8 mouse cellular contexts compared by ENCODE assay signal in the genomic region with DNA sequence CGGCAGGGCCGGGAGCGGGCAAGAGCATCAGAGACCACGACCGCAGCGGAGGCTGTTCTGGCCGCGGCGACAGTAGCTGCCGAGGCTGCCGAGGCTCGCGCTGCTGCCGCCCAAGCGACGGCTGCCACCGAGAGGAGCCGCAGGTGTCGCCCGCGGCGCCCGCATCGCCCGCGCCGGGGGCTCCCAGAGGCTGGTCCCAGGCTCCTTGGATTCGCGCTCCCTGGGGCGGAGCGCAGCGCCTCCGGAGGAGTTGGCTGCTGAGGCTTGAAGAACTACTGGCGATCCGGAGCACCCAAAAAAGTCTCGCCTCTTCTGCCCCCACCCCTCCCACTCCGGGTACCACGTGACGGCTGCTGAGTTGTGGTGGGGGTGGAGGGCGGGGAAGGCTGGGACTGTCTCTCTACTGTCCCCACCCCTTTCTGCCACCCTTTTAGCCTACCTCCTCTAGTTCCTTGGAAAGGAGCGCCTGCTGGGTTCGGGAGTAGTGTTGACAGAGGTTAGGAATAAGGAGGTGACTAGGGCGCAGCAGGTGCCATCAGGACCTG. TPM values are rescaled to one million over a fixed set of nuclear protein-coding genes. Genes with fewer than 3 reads are reported as not detected.
A peak's percentile ranks its signal among the peaks of the same experiment; 100 is the strongest.
DNase-seq lines count a peak whose midpoint lies in the region; ATAC-seq lines count a peak whose summit lies in the region.

No protein-coding gene starts in this region.

- H3K4me2 ChIP-seq in kidney, embryonic 16.5 days (replicated peaks; ENCODE audit: low read depth, low read length), result peak overlapping the region; percentile 93
- H3K4me2 ChIP-seq in liver, embryonic 11.5 days, result peak overlapping the region; percentile 81
- peak overlapping the region; percentile 75 for H3K4me2 ChIP-seq in neural tube, embryonic 14.5 days (ENCODE audit: low read depth, low read length)

- H3K9me3 ChIP-seq in kidney, embryonic 16.5 days (ENCODE audit: low read length), result no peaks in the 10 kb centered on the region
- H3K9me3 ChIP-seq in liver, embryonic 11.5 days (ENCODE audit: control insufficient read depth, low read length), result no peaks in the 10 kb centered on the region
- no peaks in the 10 kb centered on the region for H3K9me3 ChIP-seq in neural tube, embryonic 14.5 days (ENCODE audit: control insufficient read depth, low read length)

- H3K36me3 ChIP-seq in kidney, embryonic 16.5 days (ENCODE audit: insufficient read depth, low read length), result no peaks in the 10 kb centered on the region
- no peaks in the 10 kb centered on the region for H3K36me3 ChIP-seq in liver, embryonic 11.5 days (ENCODE audit: control insufficient read depth, insufficient read depth, low read length)
- no peaks in the 10 kb centered on the region for H3K36me3 ChIP-seq in neural tube, embryonic 14.5 days (ENCODE audit: control insufficient read depth, insufficient read depth, low read length)

- 0 out of 2 replicates have a peak, but pooled peaks have one; percentile 22 for ATAC-seq in cerebellum, adult (ENCODE audit: insufficient number of reproducible peaks, low FRiP score, low TSS enrichment)
- peak; percentile 67 for ATAC-seq in kidney, embryonic 16.5 days (ENCODE audit: low FRiP score, low TSS enrichment)
- ATAC-seq in liver, embryonic 11.5 days (replicated peaks; ENCODE audit: low FRiP score), result peak; percentile 39
- ATAC-seq in neural tube, embryonic 14.5 days (ENCODE audit: low read depth), result peak; percentile 54

- H3K4me3 ChIP-seq in kidney, embryonic 16.5 days (ENCODE audit: low read length), result peak overlapping the region; percentile 47
- H3K4me3 ChIP-seq in liver, embryonic 11.5 days (ENCODE audit: low read depth, low read length), result peak overlapping the region; percentile 46
- H3K4me3 ChIP-seq in neural tube, embryonic 14.5 days (ENCODE audit: low read depth, low read length), result peak overlapping the region; percentile 45

- peaks cover 32% of the 10 kb centered on the region for H3K4me1 ChIP-seq in kidney, embryonic 16.5 days (ENCODE audit: insufficient read depth, low read length)
- H3K4me1 ChIP-seq in liver, embryonic 11.5 days (replicated peaks; ENCODE audit: control insufficient read depth, insufficient read depth, low read length), result 0 out of 2 replicates have a peak, but pooled peaks cover 2% of the 10 kb centered on the region
- H3K4me1 ChIP-seq in neural tube, embryonic 14.5 days (ENCODE audit: control insufficient read depth, insufficient read depth, low read length), result peaks cover 21% of the 10 kb centered on the region

- H3K27me3 ChIP-seq in kidney, embryonic 16.5 days (ENCODE audit: insufficient read depth, low read length), result peaks cover 40% of the 10 kb centered on the region
- peaks cover 42% of the 10 kb centered on the region for H3K27me3 ChIP-seq in liver, embryonic 11.5 days (replicated peaks; ENCODE audit: control insufficient read depth, insufficient read depth, low read length)
- H3K27me3 ChIP-seq in neural tube, embryonic 14.5 days (ENCODE audit: control insufficient read depth, insufficient read depth, low read length), result no peaks in the 10 kb centered on the region

- WGBS in kidney, embryonic 16.5 days, result under 1% methylated on average over 43 of the region's 43 CpGs
- 0% methylated on average over 40 of the region's 43 CpGs for WGBS in liver, embryonic 11.5 days
- under 1% methylated on average over 43 of the region's 43 CpGs for WGBS in neural tube, embryonic 14.5 days

- no peak for DNase-seq in cerebellum, adult 9-11 months
- peak; percentile 61 to 66 for DNase-seq in adrenal gland, postnatal 36 days
- DNase-seq in frontal cortex, postnatal 14 days (ENCODE audit: low spot score in 2 of 2), result peak; percentile 40 to 41
- DNase-seq in liver, embryonic 11.5 days (ENCODE audit: low spot score), result peak; percentile 46
- DNase-seq in urinary bladder, postnatal 14 days (ENCODE audit: low spot score), result peak; percentile 4

- no peak overlapping the region for H3K27ac ChIP-seq in kidney, embryonic 16.5 days (ENCODE audit: low read length)
- no peak overlapping the region for H3K27ac ChIP-seq in liver, embryonic 11.5 days (ENCODE audit: low read depth, low read length)
- peak overlapping the region; percentile 23; the same call in 1 of the 2 replicates for H3K27ac ChIP-seq in neural tube, embryonic 14.5 days (ENCODE audit: low read depth, low read length)

- peak overlapping the region; percentile 28; the same call in 1 of the 2 replicates for H3K9ac ChIP-seq in kidney, embryonic 16.5 days (replicated peaks; ENCODE audit: low read length)
- no peak overlapping the region for H3K9ac ChIP-seq in liver, embryonic 11.5 days (ENCODE audit: low read depth, low read length)
- H3K9ac ChIP-seq in neural tube, embryonic 14.5 days (replicated peaks; ENCODE audit: low read depth, low read length), result peak overlapping the region; percentile 53

RNA-seq across cellular contexts. Expression of a gene that starts 0.9 kb away (rescaled TPM):
- 10 to 100 TPM in 1 of 2 experiments, 1 to 10 TPM in 1; 5.8 to 10.6 TPM for total RNA-seq in adrenal gland, postnatal 36 days (2021)
- 1.3 and 2.5 TPM in 2 replicates for polyA plus RNA-seq in kidney, embryonic 16.5 days (2015; fragmentation: Nextera tagmentation; extraction: Ambion mirVana)
- 0.34 and 0.92 TPM in 2 replicates for polyA plus RNA-seq in liver, embryonic 11.5 days (2014; fragmentation: Nextera tagmentation; extraction: Ambion mirVana)
- polyA plus RNA-seq in neural tube, embryonic 14.5 days (2014; fragmentation: Nextera tagmentation; extraction: Ambion mirVana), result 66.3 and 76.6 TPM in 2 replicates

Comparison
In these comparisons a context has a peak if more than half of its experiments do, and no peak if none do; other contexts are left out.
1. RNA of a gene that starts 0.9 kb away (polyA plus RNA-seq): 66.3 to 76.6 TPM in neural tube, embryonic 14.5 days; 1.3 to 2.5 TPM in kidney, embryonic 16.5 days and 0.34 to 0.92 TPM in liver, embryonic 11.5 days; every median in the first group is over 10 times any median in the second.
2. Peak in every context shown above with its lines, with median percentiles within 50 percentile points of each other: ATAC-seq, H3K4me2 ChIP-seq and H3K4me3 ChIP-seq.